Mouse (Mus musculus): ENCODE data around the gene Cfc1.

GRCm38 (mm10) chr1:34583821-34584263, 48.4 kb downstream of the Cfc1 start:
- TF ChIP-seq CTCF (IDR thresholded peaks at IDR 0.05; ENCODE audit: low read depth) (peak; percentile 18; the same call in 1 of the 2 replicates), EP300 (IDR thresholded peaks at IDR 0.05; ENCODE audit: low read depth) (no peak)
